Mouse (Mus musculus): Measurements from ENCODE around the gene Ubxn10. TPM values are rescaled to one million over a fixed set of nuclear protein-coding genes. Genes with fewer than 3 reads are reported as not detected.
A peak's percentile ranks its signal among the peaks of the same experiment; 100 is the strongest.

Ubxn10 gene
- polyA plus RNA-seq, 1 experiment from 2014 or later = 1.6 TPM

- ATAC-seq (replicated peaks; ENCODE audit: low FRiP score) (no peak), DNase-seq (ENCODE audit: low spot score) (no peak)
- no peak overlapping the region for H3K4me3 ChIP-seq (ENCODE audit: low read depth, low read length)
- H3K4me1 ChIP-seq (replicated peaks; ENCODE audit: control insufficient read depth, insufficient read depth, low read length) = no peaks in the 10 kb centered on the region
- no peaks in the 10 kb centered on the region for H3K27me3 ChIP-seq (ENCODE audit: control insufficient read depth, insufficient read depth, low read length)
- H3K4me2 ChIP-seq (ENCODE audit: low read depth, low read length, severe bottlenecking) = no peak overlapping the region
- no peaks in the 10 kb centered on the region for H3K9me3 ChIP-seq (ENCODE audit: control insufficient read depth, low read length)
- no peaks in the 10 kb centered on the region for H3K36me3 ChIP-seq (ENCODE audit: control insufficient read depth, insufficient read depth, low read length)
- no peak overlapping the region for H3K9ac ChIP-seq (ENCODE audit: low read length)
- WGBS = 91% methylated on average over 9 of the region's 9 CpGs
- H3K27ac ChIP-seq (ENCODE audit: low read depth, low read length) = no peak overlapping the region
Measured at GRCm38 (mm10) chr4:138746866-138747265, 9.9 kb upstream of the Ubxn10 start.

GRCm38 (mm10) chr4:138745884-138746283 is 8.9 kb upstream of the Ubxn10 start:
- Histone ChIP-seq H3K27ac (ENCODE audit: low read depth, low read length) (no peak overlapping the region), H3K4me1 (replicated peaks; ENCODE audit: control insufficient read depth, insufficient read depth, low read length) (no peaks in the 10 kb centered on the region), H3K4me3 (ENCODE audit: low read depth, low read length) (no peak overlapping the region), H3K9me3 (ENCODE audit: control insufficient read depth, low read length) (no peaks in the 10 kb centered on the region), H3K9ac (ENCODE audit: low read length) (no peak overlapping the region), H3K27me3 (ENCODE audit: control insufficient read depth, insufficient read depth, low read length) (no peaks in the 10 kb centered on the region), H3K36me3 (ENCODE audit: control insufficient read depth, insufficient read depth, low read length) (no peaks in the 10 kb centered on the region), H3K4me2 (ENCODE audit: low read depth, low read length, severe bottlenecking) (no peak overlapping the region)
- ATAC-seq (replicated peaks; ENCODE audit: low FRiP score) (no peak), DNase-seq (ENCODE audit: low spot score) (no peak)
- WGBS = 62% methylated on average over 4 of the region's 4 CpGs

GRCm38 (mm10) chr4:138739136-138739851 is 2.3 kb upstream of the Ubxn10 start:
- no peaks in the 10 kb centered on the region for H3K27me3 ChIP-seq (ENCODE audit: control insufficient read depth, insufficient read depth, low read length)
- H3K9ac ChIP-seq (ENCODE audit: low read length) = no peak overlapping the region
- no peak for ATAC-seq (replicated peaks; ENCODE audit: low FRiP score)
- H3K27ac ChIP-seq (ENCODE audit: low read depth, low read length) = no peak overlapping the region
- H3K9me3 ChIP-seq (ENCODE audit: control insufficient read depth, low read length) = no peaks in the 10 kb centered on the region
- no peaks in the 10 kb centered on the region for H3K36me3 ChIP-seq (ENCODE audit: control insufficient read depth, insufficient read depth, low read length)
- peaks cover 4% of the 10 kb centered on the region; the same call in 1 of the 2 replicates for H3K4me1 ChIP-seq (replicated peaks; ENCODE audit: control insufficient read depth, insufficient read depth, low read length)
- no peak for DNase-seq (ENCODE audit: low spot score)
- 23% methylated on average over 7 of the region's 7 CpGs for WGBS
- no peak overlapping the region for H3K4me2 ChIP-seq (ENCODE audit: low read depth, low read length, severe bottlenecking)
- H3K4me3 ChIP-seq (ENCODE audit: low read depth, low read length) = no peak overlapping the region

GRCm38 (mm10) chr4:138734863-138735262 is 2.1 kb downstream of the Ubxn10 start:
- Histone ChIP-seq H3K4me3 (ENCODE audit: low read depth, low read length) (no peak overlapping the region), H3K4me2 (ENCODE audit: low read depth, low read length, severe bottlenecking) (no peak overlapping the region), H3K36me3 (ENCODE audit: control insufficient read depth, insufficient read depth, low read length) (no peaks in the 10 kb centered on the region), H3K9ac (ENCODE audit: low read length) (no peak overlapping the region), H3K9me3 (ENCODE audit: control insufficient read depth, low read length) (no peaks in the 10 kb centered on the region), H3K27me3 (ENCODE audit: control insufficient read depth, insufficient read depth, low read length) (no peaks in the 10 kb centered on the region), H3K27ac (ENCODE audit: low read depth, low read length) (no peak overlapping the region), H3K4me1 (replicated peaks; ENCODE audit: control insufficient read depth, insufficient read depth, low read length) (peaks cover 4% of the 10 kb centered on the region; the same call in 1 of the 2 replicates)
- ATAC-seq (replicated peaks; ENCODE audit: low FRiP score) (no peak), DNase-seq (ENCODE audit: low spot score) (no peak)
- WGBS = 96% methylated on average over 4 of the region's 4 CpGs

- H3K9ac ChIP-seq (ENCODE audit: low read length) = no peak overlapping the region
- no peaks in the 10 kb centered on the region for H3K9me3 ChIP-seq (ENCODE audit: control insufficient read depth, low read length)
- no peak overlapping the region for H3K27ac ChIP-seq (ENCODE audit: low read depth, low read length)
- H3K4me3 ChIP-seq (ENCODE audit: low read depth, low read length) = no peak overlapping the region
- H3K4me2 ChIP-seq (ENCODE audit: low read depth, low read length, severe bottlenecking) = no peak overlapping the region
- DNase-seq (ENCODE audit: low spot score) = no peak
- WGBS = 83% methylated on average over 7 of the region's 7 CpGs
- no peaks in the 10 kb centered on the region for H3K27me3 ChIP-seq (ENCODE audit: control insufficient read depth, insufficient read depth, low read length)
- H3K36me3 ChIP-seq (ENCODE audit: control insufficient read depth, insufficient read depth, low read length) = no peaks in the 10 kb centered on the region
- peaks cover 2% of the 10 kb centered on the region; the same call in 1 of the 2 replicates for H3K4me1 ChIP-seq (replicated peaks; ENCODE audit: control insufficient read depth, insufficient read depth, low read length)
- ATAC-seq (replicated peaks; ENCODE audit: low FRiP score) = no peak
Measured at GRCm38 (mm10) chr4:138734105-138734504, 2.9 kb downstream of the Ubxn10 start.

- 30% methylated on average over 9 of the region's 9 CpGs for WGBS
- H3K27me3 ChIP-seq (ENCODE audit: control insufficient read depth, insufficient read depth, low read length) = no peaks in the 10 kb centered on the region
- H3K4me1 ChIP-seq (replicated peaks; ENCODE audit: control insufficient read depth, insufficient read depth, low read length) = peaks cover 4% of the 10 kb centered on the region
Measured at GRCm38 (mm10) chr4:138729018-138729703, 7.8 kb downstream of the Ubxn10 start.

GRCm38 (mm10) chr4:138725751-138726150 is 11.2 kb downstream of the Ubxn10 start:
- Histone ChIP-seq H3K4me1 (replicated peaks; ENCODE audit: control insufficient read depth, insufficient read depth, low read length) (peaks cover 4% of the 10 kb centered on the region), H3K27me3 (ENCODE audit: control insufficient read depth, insufficient read depth, low read length) (no peaks in the 10 kb centered on the region), H3K4me3 (ENCODE audit: low read depth, low read length) (no peak overlapping the region), H3K4me2 (ENCODE audit: low read depth, low read length, severe bottlenecking) (no peak overlapping the region), H3K9ac (ENCODE audit: low read length) (no peak overlapping the region), H3K36me3 (ENCODE audit: control insufficient read depth, insufficient read depth, low read length) (no peaks in the 10 kb centered on the region), H3K27ac (ENCODE audit: low read depth, low read length) (no peak overlapping the region), H3K9me3 (ENCODE audit: control insufficient read depth, low read length) (no peaks in the 10 kb centered on the region)
- ATAC-seq (replicated peaks; ENCODE audit: low FRiP score) (no peak), DNase-seq (ENCODE audit: low spot score) (no peak)
- 86% methylated on average over 5 of the region's 5 CpGs for WGBS

More at GRCm38 (mm10) chr4:138729018-138729703, 7.8 kb downstream of the Ubxn10 start:
- no peak overlapping the region for H3K4me3 ChIP-seq (ENCODE audit: low read depth, low read length)
- H3K4me2 ChIP-seq (ENCODE audit: low read depth, low read length, severe bottlenecking) = no peak overlapping the region
- ATAC-seq (replicated peaks; ENCODE audit: low FRiP score) (no peak; the same call in 1 of the 2 replicates), DNase-seq (ENCODE audit: low spot score) (peak; percentile 57)
- H3K36me3 ChIP-seq (ENCODE audit: control insufficient read depth, insufficient read depth, low read length) = no peaks in the 10 kb centered on the region
- H3K27ac ChIP-seq (ENCODE audit: low read depth, low read length) = no peak overlapping the region
- H3K9ac ChIP-seq (ENCODE audit: low read length) = no peak overlapping the region
- no peaks in the 10 kb centered on the region for H3K9me3 ChIP-seq (ENCODE audit: control insufficient read depth, low read length)

- Histone ChIP-seq H3K4me2 (ENCODE audit: low read depth, low read length, severe bottlenecking) (peak overlapping the region; percentile 47), H3K9me3 (ENCODE audit: control insufficient read depth, low read length) (no peaks in the 10 kb centered on the region), H3K9ac (ENCODE audit: low read length) (peak overlapping the region; percentile 28), H3K36me3 (ENCODE audit: control insufficient read depth, insufficient read depth, low read length) (no peaks in the 10 kb centered on the region), H3K27me3 (ENCODE audit: control insufficient read depth, insufficient read depth, low read length) (no peaks in the 10 kb centered on the region), H3K4me3 (ENCODE audit: low read depth, low read length) (peak overlapping the region; percentile 13; the same call in 1 of the 2 replicates), H3K27ac (ENCODE audit: low read depth, low read length) (no peak overlapping the region), H3K4me1 (replicated peaks; ENCODE audit: control insufficient read depth, insufficient read depth, low read length) (peaks cover 4% of the 10 kb centered on the region)
- 6% methylated on average over 13 of the region's 13 CpGs for WGBS
- peak; percentile 61 for ATAC-seq (replicated peaks; ENCODE audit: low FRiP score)
- DNase-seq (ENCODE audit: low spot score) = peak; percentile 82
Measured at GRCm38 (mm10) chr4:138725127-138725461, 11.9 kb downstream of the Ubxn10 start.

All from forebrain, embryonic 11.5 days (tissue).